Mouse (Mus musculus) intestine, postnatal 0 days (tissue): ENCODE results near the gene Ulk4. TPM values are rescaled to one million over a fixed set of nuclear protein-coding genes. Genes with fewer than 3 reads are reported as not detected.

Experiments used
- ATAC-seq: fragments of 200-750 bp; cut with Nextera tagmentation; 2 replicates; pipeline ENCODE4 v1.8.0; 2017; ENCODE audit warnings: mild to moderate bottlenecking, moderate TSS enrichment, moderate library complexity
- H3K27ac ChIP-seq: fragments of 300-500 bp; sonication (generic); 2 replicates; pipeline ENCODE4 v1.5.1; 2014; ENCODE audit warnings: mild to moderate bottlenecking, low read depth, low read length, moderate library complexity
- H3K27me3 ChIP-seq: fragments of 300-500 bp; sonication (generic); replicated peaks from 2 replicates; pipeline ENCODE4 v1.6.1; 2014; ENCODE audit warnings: low read length, mixed read lengths; ENCODE audit not compliant: control insufficient read depth, insufficient read depth
- H3K36me3 ChIP-seq: fragments of 300-500 bp; sonication (generic); 2 replicates; pipeline ENCODE4 v1.6.1; 2014; ENCODE audit warnings: mild to moderate bottlenecking, moderate library complexity; ENCODE audit not compliant: control insufficient read depth, insufficient read depth
- H3K4me1 ChIP-seq: fragments of 300-500 bp; sonication (generic); replicated peaks from 2 replicates; pipeline ENCODE4 v1.6.1; 2014; ENCODE audit warnings: antibody characterized with exemption, low read length, mixed read lengths; ENCODE audit not compliant: control insufficient read depth, insufficient read depth
- H3K4me2 ChIP-seq: fragments of 300-500 bp; sonication (generic); replicated peaks from 2 replicates; pipeline ENCODE4 v1.6.1; 2014; ENCODE audit warnings: low read depth, mild to moderate bottlenecking, moderate library complexity
- H3K4me3 ChIP-seq: fragments of 300-500 bp; sonication (generic); 2 replicates; pipeline ENCODE4 v1.5.1; 2014; ENCODE audit warnings: low read depth, low read length
- H3K9ac ChIP-seq: fragments of 300-500 bp; sonication (generic); 2 replicates; pipeline ENCODE4 v1.6.1; 2014; ENCODE audit warnings: mild to moderate bottlenecking, low read depth, low read length
- H3K9me3 ChIP-seq: fragments of 300-500 bp; sonication (generic); 2 replicates; pipeline ENCODE4 v1.6.1; 2016; ENCODE audit warnings: mixed run types; ENCODE audit not compliant: control insufficient read depth
- CTCF ChIP-seq: sonication (generic); IDR thresholded peaks from 2 replicates; pipeline ENCODE4 v1.5.1; 2016; ENCODE audit warnings: low read depth, mild to moderate bottlenecking, control low read depth, antibody characterized with exemption, moderate library complexity
- WGBS: fragments of 180-500 bp; shearing (Covaris S2); extraction: QIAGEN DNeasy Blood & Tissue Kit; methylation state at CpG from one replicate; pipeline ENCODE4 v1.1.7; 2014; 5-methylcytosine and 5-hydroxymethylcytosine counted together
- polyA plus RNA-seq: library from polyadenylated mRNA; unstranded; fragments of >200 nt; fragmentation: Nextera tagmentation; extraction: Ambion mirVana; gene quantifications from 2 replicates; pipeline ENCODE4 v1.2.1, GENCODE M21; 2015

The Ulk4 gene
- polyA plus RNA-seq, 1 experiment from 2014 or later = 111 TPM

- H3K4me3 ChIP-seq = peak overlapping the region; percentile 91
- peaks cover 20% of the 10 kb centered on the region; the same call in 1 of the 2 replicates for H3K4me1 ChIP-seq
- H3K4me2 ChIP-seq = peak overlapping the region; percentile 78
- H3K36me3 ChIP-seq = peaks cover 9% of the 10 kb centered on the region
- peak; percentile 89 for TF ChIP-seq CTCF
- no peaks in the 10 kb centered on the region for H3K27me3 ChIP-seq
- no peak overlapping the region for H3K27ac ChIP-seq
- WGBS = 11% methylated on average over 8 of the region's 8 CpGs
- H3K9me3 ChIP-seq = no peaks in the 10 kb centered on the region
- ATAC-seq = no peak
- H3K9ac ChIP-seq = no peak overlapping the region
These were observed 340.6 kb downstream of the Ulk4 start for GRCm38 (mm10) chr9:120936351-120936750.

GRCm38 (mm10) chr9:120935634-120935922 lies 341.4 kb downstream of the Ulk4 start:
- H3K4me1 ChIP-seq = peaks cover 17% of the 10 kb centered on the region; the same call in 1 of the 2 replicates
- H3K9ac ChIP-seq = peak overlapping the region; percentile 99
- TF ChIP-seq CTCF = no peak
- H3K36me3 ChIP-seq = peaks cover 9% of the 10 kb centered on the region
- 4% methylated on average over 4 of the region's 4 CpGs for WGBS
- H3K27me3 ChIP-seq = no peaks in the 10 kb centered on the region
- no peak for ATAC-seq
- peak overlapping the region; percentile 97 for H3K27ac ChIP-seq
- peak overlapping the region; percentile 91 for H3K4me3 ChIP-seq
- H3K4me2 ChIP-seq = peak overlapping the region; percentile 78
- no peaks in the 10 kb centered on the region for H3K9me3 ChIP-seq

- Histone ChIP-seq H3K27ac (peak overlapping the region; percentile 97), H3K9ac (peak overlapping the region; percentile 99), H3K9me3 (no peaks in the 10 kb centered on the region), H3K27me3 (no peaks in the 10 kb centered on the region), H3K4me2 (peak overlapping the region; percentile 78), H3K36me3 (peaks cover 5% of the 10 kb centered on the region), H3K4me3 (peak overlapping the region; percentile 91), H3K4me1 (peaks cover 17% of the 10 kb centered on the region; the same call in 1 of the 2 replicates)
- no peak for TF ChIP-seq CTCF
- 2% methylated on average over 14 of the region's 14 CpGs for WGBS
- peak; percentile 9 for ATAC-seq
These were observed 342.0 kb downstream of the Ulk4 start for GRCm38 (mm10) chr9:120934821-120935633.

- Histone ChIP-seq H3K27ac (peak overlapping the region; percentile 97), H3K36me3 (peaks cover 3% of the 10 kb centered on the region), H3K9ac (peak overlapping the region; percentile 99), H3K4me2 (peak overlapping the region; percentile 78), H3K4me1 (peaks cover 12% of the 10 kb centered on the region; the same call in 1 of the 2 replicates), H3K27me3 (no peaks in the 10 kb centered on the region), H3K4me3 (peak overlapping the region; percentile 91), H3K9me3 (no peaks in the 10 kb centered on the region)
- ATAC-seq = 0 out of 2 replicates have a peak, but pooled peaks have one; percentile 2
- WGBS = under 1% methylated on average over 52 of the region's 57 CpGs
- TF ChIP-seq CTCF = no peak
These were observed 342.9 kb downstream of the Ulk4 start for GRCm38 (mm10) chr9:120933886-120934758.

GRCm38 (mm10) chr9:120933587-120933885 lies 343.5 kb downstream of the Ulk4 start:
- Histone ChIP-seq H3K27ac (peak overlapping the region; percentile 97), H3K9ac (peak overlapping the region; percentile 99), H3K9me3 (no peaks in the 10 kb centered on the region), H3K36me3 (peaks cover 3% of the 10 kb centered on the region), H3K4me3 (peak overlapping the region; percentile 91), H3K27me3 (no peaks in the 10 kb centered on the region), H3K4me2 (peak overlapping the region; percentile 78), H3K4me1 (peaks cover 12% of the 10 kb centered on the region; the same call in 1 of the 2 replicates)
- ATAC-seq = peak; percentile 71
- TF ChIP-seq CTCF = no peak
- WGBS = 2% methylated on average over 30 of the region's 58 CpGs
